Mouse (Mus musculus) central nervous system, embryonic 14 days (tissue): ENCODE results near the gene Cd276. TPM values are rescaled to one million over a fixed set of nuclear protein-coding genes. Genes with fewer than 3 reads are reported as not detected.

ENCODE experiments used
- polyA plus RNA-seq: library from polyadenylated mRNA; depleted of rRNA; stranded (reverse); fragments of >200 nt; gene quantifications from 2 replicates; pipeline ENCODE4 v1.2.3, GENCODE M21; 2012; rRNA removed

The Cd276 gene
- 35.1 and 42.2 TPM in 2 replicates for polyA plus RNA-seq

GRCm38 (mm10) chr9:58554908-58555684 lies at the start of gene Cd276:
Gene Cd276 (minus strand): TSS chr9:58555437.

DNA sequence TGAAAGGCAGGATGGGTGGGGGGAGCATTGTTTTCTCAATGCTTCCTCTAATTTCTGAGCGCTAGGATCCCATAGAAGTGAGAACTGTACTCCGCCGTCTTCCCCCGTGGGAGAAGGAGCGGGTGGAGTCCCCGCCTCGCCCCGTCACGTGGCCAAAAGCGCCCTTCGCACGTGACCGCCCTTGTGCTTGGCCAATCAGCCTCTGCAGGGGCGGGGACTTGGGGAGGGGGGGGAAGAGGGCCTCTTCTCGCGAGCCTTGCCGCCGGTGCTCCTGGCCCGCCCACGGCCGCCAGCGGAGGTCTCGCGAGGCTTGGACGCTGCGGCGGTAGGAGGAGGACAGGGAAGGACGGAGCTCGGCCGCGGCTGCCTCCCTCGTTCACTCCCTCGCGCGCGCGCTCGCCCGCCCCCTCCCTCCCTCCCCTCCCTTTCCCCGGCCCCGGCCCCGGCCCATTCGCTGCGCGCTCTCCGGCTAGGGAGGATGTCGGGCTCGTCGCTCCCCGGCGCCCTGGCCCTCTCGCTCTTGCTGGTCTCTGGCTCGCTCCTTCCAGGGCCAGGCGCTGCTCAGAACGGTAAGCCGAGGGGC lies 26.8 kb upstream of the Cd276 start, which contains the start of gene Nptn:
Gene Nptn, plus strand, starts transcription at position 283 of the 583 bp plus-strand sequence.

DNA sequence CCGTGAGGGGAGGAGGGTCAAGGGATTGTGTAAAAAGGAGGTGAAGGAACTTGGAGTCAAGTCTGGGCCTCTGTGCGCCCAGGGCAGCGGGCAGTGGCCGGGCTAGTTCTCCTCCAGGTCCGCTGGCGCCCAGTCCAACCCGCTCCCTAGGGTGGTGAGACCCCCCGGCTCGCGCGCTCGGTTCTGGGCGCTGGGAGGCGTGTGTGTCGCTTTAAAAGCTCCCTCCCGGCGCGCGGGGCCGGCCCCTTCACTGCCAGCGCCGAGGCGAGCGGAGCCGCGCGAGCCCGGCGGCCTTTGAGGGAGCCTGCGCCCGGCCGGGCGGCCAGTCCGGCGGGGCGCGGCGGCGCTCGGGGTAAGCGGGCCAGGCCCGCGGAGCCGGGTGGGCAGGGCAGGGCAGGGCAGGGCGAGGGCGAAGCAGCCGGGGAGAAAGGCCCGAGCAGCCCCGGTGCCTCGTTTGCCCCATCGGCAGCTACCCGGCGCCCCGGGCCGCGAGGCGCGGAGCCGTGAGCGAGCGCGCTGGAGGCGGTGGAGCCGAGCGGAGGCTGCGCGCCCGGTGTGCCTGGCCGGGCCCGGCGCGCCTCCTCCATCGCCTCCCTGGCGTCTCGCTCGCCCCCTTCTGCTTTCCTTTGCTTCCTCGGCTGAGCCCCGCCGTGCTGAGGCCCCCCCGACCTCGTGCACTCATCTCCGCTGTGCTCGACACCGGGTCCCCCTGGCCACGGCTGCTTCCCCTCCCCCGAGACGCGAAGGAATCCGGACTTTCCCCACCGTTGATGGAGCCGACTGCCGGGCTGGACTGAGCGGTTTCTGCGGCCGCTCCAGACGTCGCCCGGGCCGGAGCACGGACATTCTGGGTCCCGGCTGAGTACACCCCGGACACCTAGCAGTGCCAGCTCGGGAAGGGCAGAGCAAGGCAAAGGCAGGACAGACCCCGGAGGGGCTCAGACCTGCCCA lies 67.1 kb downstream of the Cd276 start, which contains the start of gene Insyn1:
Gene Insyn1, plus strand, starts transcription at position 753 of the 951 bp plus-strand sequence.

Other genes starting within 250 kb of the Cd276 start
- 14.1 and 26.8 TPM in 2 replicates for gene Loxl1, start 242.3 kb downstream of the Cd276 start, polyA plus RNA-seq
- not detected in 2 replicates for gene Tbc1d21, start 185.0 kb downstream of the Cd276 start, polyA plus RNA-seq
- gene Insyn1, start 66.8 kb downstream of the Cd276 start, polyA plus RNA-seq = 37.9 and 38.7 TPM in 2 replicates
- 328 and 355 TPM in 2 replicates for gene Nptn, start 26.8 kb upstream of the Cd276 start, polyA plus RNA-seq
- 0.54 and 0.65 TPM in 2 replicates for gene Rec114, start 188.5 kb upstream of the Cd276 start, polyA plus RNA-seq